Mouse (Mus musculus) neural tube, embryonic 14.5 days (tissue): ENCODE measurements around the gene Olfr127. TPM values are rescaled to one million over a fixed set of nuclear protein-coding genes. Genes with fewer than 3 reads are reported as not detected.
"Not testable (repeated sequence)": the region's sequence is repeated elsewhere in the genome, so short reads cannot be mapped to it uniquely, and the experiment has no call there.

ENCODE experiments used
- ATAC-seq: fragments of 200-750 bp; cut with Nextera tagmentation; 2 replicates; pipeline ENCODE4 v1.8.0; 2017; ENCODE audit warnings: low read depth, mild to moderate bottlenecking, moderate TSS enrichment, moderate library complexity
- H3K27ac ChIP-seq: fragments of 300-500 bp; sonication (generic); 2 replicates; pipeline ENCODE4 v1.5.1; 2014; ENCODE audit warnings: low read depth, mild to moderate bottlenecking, control low read depth, low read length, moderate library complexity, mixed read lengths
- H3K27me3 ChIP-seq: fragments of 300-500 bp; sonication (generic); 2 replicates; pipeline ENCODE4 v1.6.1; 2014; ENCODE audit warnings: low read length; ENCODE audit not compliant: control insufficient read depth, insufficient read depth
- H3K36me3 ChIP-seq: fragments of 300-500 bp; sonication (generic); 2 replicates; pipeline ENCODE4 v1.6.1; 2014; ENCODE audit warnings: low read length, mixed read lengths; ENCODE audit not compliant: control insufficient read depth, insufficient read depth
- H3K4me1 ChIP-seq: fragments of 300-500 bp; sonication (generic); 2 replicates; pipeline ENCODE4 v1.6.1; 2014; ENCODE audit warnings: low read length; ENCODE audit not compliant: control insufficient read depth, insufficient read depth
- H3K4me2 ChIP-seq: fragments of 300-500 bp; sonication (generic); 2 replicates; pipeline ENCODE4 v1.6.1; 2014; ENCODE audit warnings: mild to moderate bottlenecking, low read depth, low read length, control low read depth
- H3K4me3 ChIP-seq: fragments of 300-500 bp; sonication (generic); 2 replicates; pipeline ENCODE4 v1.5.1; 2014; ENCODE audit warnings: low read depth, low read length, control low read depth, mixed read lengths
- H3K9ac ChIP-seq: fragments of 300-500 bp; sonication (generic); replicated peaks from 2 replicates; pipeline ENCODE4 v1.6.1; 2014; ENCODE audit warnings: low read depth, mild to moderate bottlenecking, control low read depth, low read length, mixed read lengths
- H3K9me3 ChIP-seq: fragments of 300-500 bp; sonication (generic); 2 replicates; pipeline ENCODE4 v1.6.1; 2016; ENCODE audit warnings: low read length; ENCODE audit not compliant: control insufficient read depth
- WGBS: fragments of 180-500 bp; shearing (Covaris S2); extraction: QIAGEN DNeasy Blood & Tissue Kit; methylation state at CpG from one replicate; pipeline ENCODE4 v1.1.7; 2014; 5-methylcytosine and 5-hydroxymethylcytosine counted together
- polyA plus RNA-seq: library from polyadenylated mRNA; unstranded; fragments of >200 nt; fragmentation: Nextera tagmentation; extraction: Ambion mirVana; gene quantifications from 2 replicates; pipeline ENCODE4 v1.2.1, GENCODE M21; 2014

Olfr127 gene
- not detected in 2 replicates for polyA plus RNA-seq

DNA sequence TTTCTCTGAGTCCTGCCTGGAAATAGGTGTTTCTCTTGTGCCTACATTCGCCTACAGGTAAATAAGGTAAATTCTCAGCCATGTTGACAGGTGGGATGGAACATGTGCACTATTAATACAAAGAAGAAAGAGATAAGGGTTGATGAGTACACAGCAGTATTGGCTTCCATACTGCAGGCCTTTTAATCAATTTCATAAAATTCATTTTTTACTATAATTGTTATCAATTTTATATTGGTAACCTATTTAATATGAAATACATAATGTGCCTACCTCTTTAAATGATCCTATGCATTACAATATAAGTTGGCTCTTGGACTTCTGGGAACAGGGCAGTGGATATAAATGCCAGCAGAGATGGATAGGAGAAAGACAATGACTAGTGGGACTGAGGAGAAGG lies at the start of gene Olfr127:
TSS of gene Olfr127 (plus strand) at position 301 of the 400 bp plus-strand sequence.
- 79% methylated on average over 1 of the region's 1 CpGs for WGBS
- H3K9ac ChIP-seq, result no peak within 1 kb of the TSS
- ATAC-seq, result no peak
- no peaks in the 10 kb centered on the region for H3K36me3 ChIP-seq
- H3K27me3 ChIP-seq, result no peaks in the 10 kb centered on the region
- no peak within 1 kb of the TSS for H3K4me2 ChIP-seq
- no peaks in the 10 kb centered on the region for H3K4me1 ChIP-seq
- H3K9me3 ChIP-seq, result no peaks in the 10 kb centered on the region
- no peak within 1 kb of the TSS for H3K27ac ChIP-seq
- H3K4me3 ChIP-seq, result no peak within 1 kb of the TSS

DNA sequence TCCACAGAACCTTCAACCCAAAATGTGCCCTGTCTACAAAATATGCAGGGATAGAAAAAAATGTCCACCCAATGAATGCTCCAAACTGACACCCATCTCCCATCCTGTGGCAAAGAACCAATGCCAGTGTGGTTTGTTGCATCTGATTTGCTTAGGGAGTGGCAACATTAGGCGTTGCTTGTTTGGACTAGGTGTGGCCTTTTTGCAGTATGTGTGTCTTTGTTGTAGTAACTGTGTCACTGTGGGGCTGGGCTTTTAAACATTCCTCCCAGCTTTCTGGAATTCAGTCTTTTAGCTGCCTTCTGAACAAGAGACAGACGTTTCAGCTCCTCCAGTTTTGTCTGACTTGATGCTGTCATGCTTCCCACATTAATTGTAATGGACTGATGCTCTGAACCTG lies 36.3 kb upstream of the Olfr127 start:
- WGBS, result 73% methylated on average over 2 of the region's 2 CpGs
- Histone ChIP-seq H3K4me3 (no peak overlapping the region), H3K27ac (no peak overlapping the region), H3K4me1 (no peaks in the 10 kb centered on the region), H3K9me3 (no peaks in the 10 kb centered on the region; the same call in 1 of the 2 replicates), H3K36me3 (no peaks in the 10 kb centered on the region), H3K4me2 (no peak overlapping the region), H3K9ac (no peak overlapping the region), H3K27me3 (no peaks in the 10 kb centered on the region)
- no peak for ATAC-seq

DNA sequence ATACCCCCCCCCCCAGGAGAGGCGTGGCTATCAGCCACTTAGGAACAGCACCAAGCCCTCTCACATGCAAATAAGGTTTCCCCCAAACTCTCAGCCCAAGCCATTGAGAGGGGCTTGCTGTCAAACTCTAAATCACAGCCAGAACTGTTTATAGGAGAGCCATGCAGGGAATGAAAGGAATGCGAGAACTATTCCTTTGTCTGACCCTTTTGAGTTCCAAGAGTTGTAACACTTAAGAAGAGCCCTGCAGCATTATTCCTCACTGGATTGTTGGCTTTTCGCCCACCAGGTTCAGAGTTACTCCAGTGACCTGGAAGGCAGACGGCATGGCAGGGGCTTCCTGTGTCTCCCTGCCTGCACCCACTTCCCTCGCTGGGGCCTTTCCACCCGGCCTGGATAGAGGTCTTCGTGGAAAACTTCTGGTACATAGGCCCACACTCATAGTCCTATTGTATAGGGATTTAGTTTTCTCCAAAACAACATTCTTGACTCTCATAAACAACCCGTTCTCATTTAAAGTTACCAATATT lies 30.5 kb upstream of the Olfr127 start:
- no peak; the same call in 1 of the 2 replicates for ATAC-seq
- no peak overlapping the region for H3K27ac ChIP-seq
- 9% methylated on average over 8 of the region's 8 CpGs for WGBS
- no peaks in the 10 kb centered on the region for H3K9me3 ChIP-seq
- H3K27me3 ChIP-seq, result no peaks in the 10 kb centered on the region
- no peaks in the 10 kb centered on the region for H3K36me3 ChIP-seq
- H3K4me2 ChIP-seq, result no peak overlapping the region
- H3K4me3 ChIP-seq, result no peak overlapping the region
- H3K4me1 ChIP-seq, result no peaks in the 10 kb centered on the region
- no peak overlapping the region for H3K9ac ChIP-seq

DNA sequence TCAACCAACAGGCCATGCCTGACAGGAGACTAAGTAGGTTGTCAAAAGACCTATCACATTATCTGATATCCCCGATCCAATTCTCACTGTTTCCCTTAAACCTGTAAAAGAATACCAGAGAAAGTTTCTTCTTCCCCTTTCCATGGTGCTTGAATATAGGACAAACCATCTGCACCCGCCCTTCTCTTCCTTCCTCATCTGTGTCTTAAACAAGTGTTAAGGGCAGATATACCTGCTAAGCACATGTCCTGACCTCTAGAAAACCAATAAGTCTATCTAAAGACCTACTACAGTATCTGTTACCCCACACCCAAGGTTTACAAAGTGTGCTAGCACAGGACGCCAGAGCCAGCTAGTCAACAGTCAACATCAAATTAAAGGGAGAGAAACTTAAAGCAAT lies 26.4 kb upstream of the Olfr127 start:
- no peak overlapping the region for H3K9ac ChIP-seq
- no peak overlapping the region for H3K4me3 ChIP-seq
- no peaks in the 10 kb centered on the region for H3K36me3 ChIP-seq
- no peaks in the 10 kb centered on the region for H3K4me1 ChIP-seq
- WGBS, result 87% methylated on average over 3 of the region's 3 CpGs
- no peaks in the 10 kb centered on the region for H3K27me3 ChIP-seq
- H3K27ac ChIP-seq, result no peak overlapping the region
- H3K4me2 ChIP-seq, result no peak overlapping the region
- no peaks in the 10 kb centered on the region for H3K9me3 ChIP-seq
- no peak for ATAC-seq

- WGBS, result 74% methylated on average over 8 of the region's 8 CpGs
- not testable (repeated sequence) for H3K27ac ChIP-seq, H3K27me3 ChIP-seq, ATAC-seq, H3K9me3 ChIP-seq, H3K36me3 ChIP-seq, H3K9ac ChIP-seq, H3K4me1 ChIP-seq, H3K4me3 ChIP-seq, H3K4me2 ChIP-seq
Observed at GRCm38 (mm10) chr17:37906821-37907220, 6.6 kb downstream of the Olfr127 start.

DNA sequence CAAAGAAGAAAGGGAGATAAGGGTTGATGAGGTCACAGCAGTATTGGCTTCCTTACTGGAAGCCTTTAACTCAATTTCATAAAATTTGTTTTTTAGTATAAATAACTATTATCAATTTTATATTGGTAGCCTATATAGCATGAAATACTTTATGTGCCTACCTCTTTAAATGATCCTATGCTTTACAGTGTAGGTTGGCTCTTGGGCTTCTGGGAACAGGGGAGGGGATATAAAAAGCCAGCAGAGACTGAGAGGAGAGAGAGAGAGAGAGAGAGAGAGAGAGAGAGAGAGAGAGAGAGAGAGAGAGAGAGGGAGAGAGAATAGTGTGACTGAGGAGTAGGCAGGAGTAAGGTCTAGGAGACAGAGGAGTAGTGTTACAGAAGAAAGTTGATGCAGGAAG lies 20.0 kb downstream of the Olfr127 start, which contains the start of gene Olfr128:
TSS of gene Olfr128 (plus strand) at position 301 of the 400 bp plus-strand sequence.
- Histone ChIP-seq H3K27ac (no peak within 1 kb of the TSS), H3K9ac (no peak within 1 kb of the TSS), H3K36me3 (no peaks in the 10 kb centered on the region), H3K27me3 (no peaks in the 10 kb centered on the region), H3K9me3 (no peaks in the 10 kb centered on the region), H3K4me2 (no peak within 1 kb of the TSS), H3K4me1 (no peaks in the 10 kb centered on the region), H3K4me3 (no peak within 1 kb of the TSS)
- ATAC-seq, result no peak

- H3K36me3 ChIP-seq, result no peaks in the 10 kb centered on the region
- H3K4me1 ChIP-seq, result no peaks in the 10 kb centered on the region
- no peaks in the 10 kb centered on the region for H3K27me3 ChIP-seq
- no peak for ATAC-seq
- H3K4me3 ChIP-seq, result no peak within 1 kb of the TSS
- H3K27ac ChIP-seq, result no peak within 1 kb of the TSS
- 75% methylated on average over 2 of the region's 2 CpGs for WGBS
- no peak within 1 kb of the TSS for H3K9ac ChIP-seq
- no peaks in the 10 kb centered on the region for H3K9me3 ChIP-seq
- no peak within 1 kb of the TSS for H3K4me2 ChIP-seq
Observed at GRCm38 (mm10) chr17:37952979-37953378, 52.7 kb downstream of the Olfr127 start, which contains the start of gene Olfr761. TSS of gene Olfr761 (minus strand) at chr17:37953079.

Other genes with a start within 250 kb of the Olfr127 start
- not detected in 2 replicates for gene Olfr117, start 236.7 kb upstream of the Olfr127 start, polyA plus RNA-seq
- not detected in 2 replicates for gene Olfr118, start 233.4 kb upstream of the Olfr127 start, polyA plus RNA-seq
- gene Olfr119, start 203.9 kb upstream of the Olfr127 start, polyA plus RNA-seq, result not detected in 2 replicates
- gene Olfr120, start 178.6 kb upstream of the Olfr127 start, polyA plus RNA-seq, result not detected in 2 replicates
- gene Olfr121, start 151.6 kb upstream of the Olfr127 start, polyA plus RNA-seq, result not detected in 2 replicates
- gene Olfr122, start 131.8 kb upstream of the Olfr127 start, polyA plus RNA-seq, result not detected in 2 replicates
- not detected in 2 replicates for gene Olfr123, start 106.9 kb upstream of the Olfr127 start, polyA plus RNA-seq
- not detected in 2 replicates for gene Olfr124, start 100.5 kb upstream of the Olfr127 start, polyA plus RNA-seq
- gene Olfr125, start 67.5 kb upstream of the Olfr127 start, polyA plus RNA-seq, result not detected in 2 replicates
- not detected in 2 replicates for gene Olfr126, start 53.0 kb upstream of the Olfr127 start, polyA plus RNA-seq
- not detected in 2 replicates for gene Olfr128, start 20.1 kb downstream of the Olfr127 start, polyA plus RNA-seq
- not detected in 2 replicates for gene Olfr761, start 52.6 kb downstream of the Olfr127 start, polyA plus RNA-seq
- not detected in 2 replicates for gene Olfr129, start 159.6 kb downstream of the Olfr127 start, polyA plus RNA-seq
- gene Olfr130, start 163.5 kb downstream of the Olfr127 start, polyA plus RNA-seq, result not detected in 2 replicates
- gene Olfr131, start 188.3 kb downstream of the Olfr127 start, polyA plus RNA-seq, result not detected in 2 replicates
- not detected in 2 replicates for gene Olfr132, start 234.1 kb downstream of the Olfr127 start, polyA plus RNA-seq
- gene Olfr133, start 244.8 kb downstream of the Olfr127 start, polyA plus RNA-seq, result not detected in 2 replicates